Mouse (Mus musculus): ENCODE results near the gene Trim65. TPM values are rescaled to one million over a fixed set of nuclear protein-coding genes. Genes with fewer than 3 reads are reported as not detected.

Trim65 gene
- total and polyA plus RNA-seq, 2 experiments from 2014 or later, result 2.7 to 5.9 TPM

DNA sequence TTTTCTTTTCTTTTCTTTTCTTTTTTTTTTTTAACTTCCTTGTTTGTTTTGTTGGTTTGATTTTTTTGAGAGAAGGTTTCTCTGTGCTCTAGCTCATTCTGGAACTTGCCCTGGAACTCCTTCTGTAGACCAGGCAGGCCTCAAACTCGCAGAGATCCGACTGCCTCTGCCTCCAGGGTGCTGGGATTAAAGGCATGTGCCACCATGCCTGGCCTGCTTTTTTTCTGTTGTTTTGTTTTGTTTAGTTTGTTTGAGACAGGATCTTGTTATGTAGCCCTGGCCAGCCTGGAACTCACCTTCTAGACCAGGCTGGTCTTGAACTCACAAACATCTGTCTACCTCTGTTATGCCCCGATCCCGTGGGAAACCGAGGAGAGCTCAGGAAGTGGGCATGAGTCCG is 41.4 kb downstream of the Trim65 start:
- 86% methylated on average over 6 of the region's 6 CpGs for WGBS
- H3K4me3 ChIP-seq (ENCODE audit: low read depth, low read length), result no peak overlapping the region
- TF ChIP-seq EP300 (IDR thresholded peaks at IDR 0.05; ENCODE audit: low read depth) (no peak), CTCF (IDR thresholded peaks at IDR 0.05; ENCODE audit: low read depth) (no peak)
- H3K4me1 ChIP-seq (ENCODE audit: control insufficient read depth, insufficient read depth), result peaks cover 21% of the 10 kb centered on the region
- no peak overlapping the region for H3K27ac ChIP-seq (ENCODE audit: low read depth)
- no peaks in the 10 kb centered on the region for H3K9me3 ChIP-seq (replicated peaks; ENCODE audit: control insufficient read depth, low read length)
- H3K27me3 ChIP-seq (ENCODE audit: control insufficient read depth, insufficient read depth, low read length), result no peaks in the 10 kb centered on the region
- H3K36me3 ChIP-seq (replicated peaks; ENCODE audit: control insufficient read depth, insufficient read depth, low read length), result no peaks in the 10 kb centered on the region
- H3K9ac ChIP-seq (replicated peaks; ENCODE audit: low read depth, low read length), result no peak overlapping the region
- ATAC-seq (ENCODE audit: insufficient read depth, low read depth), result no peak
- DNase-seq (ENCODE audit: low spot score), result no peak
- H3K4me2 ChIP-seq (ENCODE audit: low read depth, low read length), result no peak overlapping the region

DNA sequence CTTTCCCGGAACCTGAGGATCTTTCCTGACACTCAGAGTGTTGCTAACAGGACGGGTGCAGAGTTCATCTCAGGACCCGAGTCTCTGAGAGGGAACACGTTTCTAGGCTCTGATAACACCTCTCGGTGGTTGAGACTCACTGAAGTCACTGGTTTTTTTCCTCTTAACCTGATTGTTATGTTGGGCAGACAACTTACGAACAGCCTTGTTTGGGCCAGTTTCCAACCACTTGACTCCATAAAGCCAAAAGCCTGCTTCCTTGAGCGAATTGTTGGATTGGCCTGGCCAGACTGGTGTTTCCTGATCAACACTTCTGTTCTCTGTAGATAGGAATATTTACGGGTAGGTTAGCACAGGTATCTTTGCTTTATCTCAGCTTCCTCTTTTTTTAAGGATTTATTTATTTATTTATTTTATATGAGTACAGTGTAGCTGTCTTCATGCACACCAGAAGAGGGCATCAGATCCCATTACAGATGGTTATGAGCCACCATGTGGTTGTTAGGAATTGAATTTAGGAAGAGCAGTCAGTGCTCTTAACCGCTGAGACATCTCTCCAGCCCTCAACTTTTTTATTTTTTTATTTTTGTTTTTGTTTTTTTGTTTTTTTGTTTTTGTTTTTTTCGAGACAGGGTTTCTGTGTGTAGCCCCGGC is 42.1 kb downstream of the Trim65 start:
- H3K27ac ChIP-seq (ENCODE audit: low read depth), result no peak overlapping the region
- TF ChIP-seq EP300 (IDR thresholded peaks at IDR 0.05; ENCODE audit: low read depth) (0 out of 2 replicates have a peak, but pooled peaks have one; percentile 20), CTCF (IDR thresholded peaks at IDR 0.05; ENCODE audit: low read depth) (peak; percentile 13; the same call in 1 of the 2 replicates)
- ATAC-seq (ENCODE audit: insufficient read depth, low read depth) (no peak), DNase-seq (ENCODE audit: low spot score) (no peak)
- 53% methylated on average over 11 of the region's 11 CpGs for WGBS
- peaks cover 16% of the 10 kb centered on the region; the same call in 1 of the 2 replicates for H3K4me1 ChIP-seq (ENCODE audit: control insufficient read depth, insufficient read depth)
- H3K9me3 ChIP-seq (replicated peaks; ENCODE audit: control insufficient read depth, low read length), result no peaks in the 10 kb centered on the region
- no peak overlapping the region for H3K4me3 ChIP-seq (ENCODE audit: low read depth, low read length)
- H3K36me3 ChIP-seq (replicated peaks; ENCODE audit: control insufficient read depth, insufficient read depth, low read length), result peaks cover 3% of the 10 kb centered on the region; the same call in 1 of the 2 replicates
- H3K9ac ChIP-seq (replicated peaks; ENCODE audit: low read depth, low read length), result no peak overlapping the region
- H3K4me2 ChIP-seq (ENCODE audit: low read depth, low read length), result no peak overlapping the region
- no peaks in the 10 kb centered on the region for H3K27me3 ChIP-seq (ENCODE audit: control insufficient read depth, insufficient read depth, low read length)

- Histone ChIP-seq H3K9ac (replicated peaks; ENCODE audit: low read depth, low read length) (no peak overlapping the region), H3K27me3 (ENCODE audit: control insufficient read depth, insufficient read depth, low read length) (no peaks in the 10 kb centered on the region), H3K4me3 (ENCODE audit: low read depth, low read length) (no peak overlapping the region), H3K4me2 (ENCODE audit: low read depth, low read length) (no peak overlapping the region), H3K9me3 (replicated peaks; ENCODE audit: control insufficient read depth, low read length) (no peaks in the 10 kb centered on the region), H3K4me1 (ENCODE audit: control insufficient read depth, insufficient read depth) (peaks cover 15% of the 10 kb centered on the region; the same call in 1 of the 2 replicates), H3K27ac (ENCODE audit: low read depth) (peak overlapping the region; percentile 88; the same call in 1 of the 2 replicates), H3K36me3 (replicated peaks; ENCODE audit: control insufficient read depth, insufficient read depth, low read length) (peaks cover 10% of the 10 kb centered on the region)
- TF ChIP-seq EP300 (IDR thresholded peaks at IDR 0.05; ENCODE audit: low read depth), result no peak
- no peak for TF ChIP-seq CTCF (IDR thresholded peaks at IDR 0.05; ENCODE audit: low read depth)
- 80% methylated on average over 8 of the region's 8 CpGs for whole genome bisulfite sequencing
- DNase-seq (ENCODE audit: low spot score), result no peak
- no peak for ATAC-seq (ENCODE audit: insufficient read depth, low read depth)
Observed at GRCm38 (mm10) chr11:116088188-116088587, 42.7 kb downstream of the Trim65 start.

DNA sequence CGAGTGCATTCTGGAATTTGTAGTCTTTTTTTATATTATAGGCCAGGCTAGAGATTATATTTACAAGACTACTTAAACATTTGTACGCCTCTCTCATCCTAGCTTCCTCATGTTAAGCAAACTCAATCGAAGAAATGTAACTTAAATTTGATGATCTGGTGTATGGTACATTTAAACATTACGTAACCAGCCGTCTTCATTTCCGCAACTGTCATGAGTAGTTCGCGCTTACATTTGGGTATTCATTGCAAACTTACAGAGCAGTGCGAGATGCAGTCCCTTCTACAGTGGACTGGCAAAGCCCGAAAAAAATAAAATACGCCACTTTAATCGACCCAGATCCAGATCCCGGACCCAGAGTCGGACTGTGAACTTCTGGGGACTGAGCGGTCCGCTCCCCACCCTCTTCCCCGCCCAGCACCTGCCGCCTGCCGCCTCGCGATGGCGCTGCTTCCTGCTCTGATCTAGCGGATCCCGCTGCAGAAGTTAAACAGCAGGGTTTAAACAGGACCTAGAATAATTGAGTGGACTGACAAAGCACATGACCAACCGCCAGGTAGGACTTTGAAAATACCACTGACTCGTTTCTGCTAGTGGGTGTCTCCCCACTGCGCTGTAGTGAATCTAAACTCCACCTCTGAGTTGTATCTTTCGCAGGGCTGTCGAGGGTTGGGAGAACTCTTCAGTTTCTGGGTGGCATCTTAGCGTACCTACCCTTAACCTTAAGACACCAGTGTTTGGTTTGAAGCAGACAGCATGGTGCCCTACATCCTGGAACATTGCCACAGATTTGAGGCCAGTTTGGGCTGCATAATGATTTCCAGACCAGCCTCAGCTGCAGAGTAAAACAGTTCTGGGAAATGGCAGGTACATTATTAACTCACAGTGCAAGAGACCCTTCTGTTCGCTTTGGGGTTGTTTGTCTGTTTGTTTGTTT is 43.5 kb downstream of the Trim65 start:
- 3% methylated on average over 31 of the region's 31 CpGs for WGBS
- DNase-seq (ENCODE audit: low spot score), result peak; percentile 91
- TF ChIP-seq CTCF (IDR thresholded peaks at IDR 0.05; ENCODE audit: low read depth) (peak; percentile 89), EP300 (IDR thresholded peaks at IDR 0.05; ENCODE audit: low read depth) (no peak)

More for the DNA sequence above, 43.5 kb downstream of the Trim65 start:
- Histone ChIP-seq H3K27me3 (ENCODE audit: control insufficient read depth, insufficient read depth, low read length) (no peaks in the 10 kb centered on the region), H3K4me1 (ENCODE audit: control insufficient read depth, insufficient read depth) (peaks cover 15% of the 10 kb centered on the region; the same call in 1 of the 2 replicates), H3K4me3 (ENCODE audit: low read depth, low read length) (peak overlapping the region; percentile 59), H3K9me3 (replicated peaks; ENCODE audit: control insufficient read depth, low read length) (no peaks in the 10 kb centered on the region), H3K27ac (ENCODE audit: low read depth) (peak overlapping the region; percentile 88), H3K36me3 (replicated peaks; ENCODE audit: control insufficient read depth, insufficient read depth, low read length) (peaks cover 15% of the 10 kb centered on the region), H3K4me2 (ENCODE audit: low read depth, low read length) (peak overlapping the region; percentile 68), H3K9ac (replicated peaks; ENCODE audit: low read depth, low read length) (peak overlapping the region; percentile 37; the same call in 1 of the 2 replicates)
- peak; percentile 80 for ATAC-seq (ENCODE audit: insufficient read depth, low read depth)

All from heart, postnatal 0 days (tissue).